Mouse (Mus musculus): ENCODE results near the gene Nmur1.
"Not testable (repeated sequence)": the region's sequence is repeated elsewhere in the genome, so short reads cannot be mapped to it uniquely, and the experiment has no call there.

Gene Nmur1

GRCm38 (mm10) chr1:86361852-86362615, 64.0 kb downstream of the Nmur1 start:
- in situ Hi-C loops (cut with MboI; ENCODE audit: low sequenced_read_pairs), result no loop called here

- in situ Hi-C loops (cut with MboI; ENCODE audit: low sequenced_read_pairs), result no loop called here
Measured at GRCm38 (mm10) chr1:86360441-86360840, 65.6 kb downstream of the Nmur1 start.

- in situ Hi-C loops (cut with MboI; ENCODE audit: low sequenced_read_pairs), result no loop called here
Measured at GRCm38 (mm10) chr1:86359798-86360179, 66.2 kb downstream of the Nmur1 start.

DNA sequence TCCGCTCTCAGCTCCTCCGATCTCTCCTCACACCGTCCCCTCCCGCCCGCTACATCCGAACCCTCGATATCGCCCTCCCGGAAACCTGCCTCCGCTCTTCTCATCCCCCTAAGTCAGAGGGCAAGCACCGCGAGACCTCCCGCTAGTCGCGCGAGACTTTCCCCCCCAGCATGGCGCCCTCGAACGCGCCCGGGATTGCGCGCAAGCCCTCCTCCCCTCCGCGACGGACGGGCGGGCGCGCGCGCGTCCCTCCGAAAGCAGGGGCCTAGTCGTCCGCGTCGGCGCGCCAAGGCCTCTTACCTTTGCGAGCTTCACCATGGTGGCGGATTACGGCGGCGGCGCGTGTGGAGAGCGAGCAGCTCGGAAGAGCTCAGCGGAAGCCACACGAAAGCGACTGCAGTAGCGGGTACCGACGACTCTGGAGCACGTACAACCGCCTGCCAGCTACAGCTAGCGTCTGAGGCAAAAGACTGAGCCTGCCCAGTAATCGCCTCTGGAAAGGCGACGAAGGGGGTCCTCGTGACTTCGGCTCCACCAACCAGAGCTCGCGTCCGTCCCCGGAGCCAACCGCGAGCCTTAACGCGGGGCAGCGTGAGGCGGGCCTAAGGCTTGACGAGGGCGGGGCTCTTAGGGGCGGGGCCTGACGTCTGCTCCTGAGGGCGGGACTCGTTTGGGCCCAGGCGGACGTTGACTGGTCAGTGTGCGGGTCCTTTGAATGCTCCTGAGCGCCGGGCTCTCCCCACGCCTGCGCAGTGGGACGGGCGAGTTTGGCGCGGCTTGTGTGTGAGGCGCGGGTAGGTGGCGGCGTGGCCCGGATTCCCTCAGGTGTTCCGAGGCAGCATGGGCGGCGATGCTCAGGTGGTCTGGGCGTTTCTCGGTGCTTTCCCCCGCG, 66.9 kb downstream of the Nmur1 start, which contains the start of gene Ncl:
Ncl (minus strand) TSS at position 495 of the 892 bp plus-strand sequence.
- in situ Hi-C loops (cut with MboI; ENCODE audit: low sequenced_read_pairs), result no loop called here

- in situ Hi-C loops (cut with MboI; ENCODE audit: low sequenced_read_pairs), result no loop called here
Measured at GRCm38 (mm10) chr1:86358229-86358905, 67.7 kb downstream of the Nmur1 start.

DNA sequence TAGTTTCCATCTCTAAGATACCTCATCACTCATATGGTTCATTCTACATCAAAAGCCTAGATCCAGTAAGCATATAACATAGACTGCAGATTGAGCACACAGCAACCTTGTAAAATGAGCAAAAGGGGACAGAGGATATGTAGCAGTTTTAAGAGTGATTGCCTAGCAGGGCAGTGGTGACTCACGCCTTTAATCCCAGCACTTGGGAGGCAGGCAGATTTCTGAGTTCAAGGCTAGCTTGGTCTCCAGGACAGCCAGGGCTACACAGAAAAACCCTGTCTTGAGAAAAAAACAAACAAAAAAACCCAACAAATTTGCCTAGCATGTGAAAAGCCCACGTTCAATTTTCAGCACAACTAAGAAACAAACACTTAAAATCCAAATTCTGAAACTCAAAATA, 71.8 kb downstream of the Nmur1 start:
- in situ Hi-C loops (cut with MboI; ENCODE audit: low sequenced_read_pairs), result no loop called here

- in situ Hi-C loops (cut with MboI; ENCODE audit: low sequenced_read_pairs), result no loop called here
Measured at GRCm38 (mm10) chr1:86350576-86350975, 75.5 kb downstream of the Nmur1 start.

GRCm38 (mm10) chr1:86349696-86350095, 76.3 kb downstream of the Nmur1 start:
- in situ Hi-C loops (cut with MboI; ENCODE audit: low sequenced_read_pairs), result no loop called here

- in situ Hi-C loops (cut with MboI; ENCODE audit: low sequenced_read_pairs), result no loop called here
Measured at GRCm38 (mm10) chr1:86349201-86349600, 76.8 kb downstream of the Nmur1 start.

DNA sequence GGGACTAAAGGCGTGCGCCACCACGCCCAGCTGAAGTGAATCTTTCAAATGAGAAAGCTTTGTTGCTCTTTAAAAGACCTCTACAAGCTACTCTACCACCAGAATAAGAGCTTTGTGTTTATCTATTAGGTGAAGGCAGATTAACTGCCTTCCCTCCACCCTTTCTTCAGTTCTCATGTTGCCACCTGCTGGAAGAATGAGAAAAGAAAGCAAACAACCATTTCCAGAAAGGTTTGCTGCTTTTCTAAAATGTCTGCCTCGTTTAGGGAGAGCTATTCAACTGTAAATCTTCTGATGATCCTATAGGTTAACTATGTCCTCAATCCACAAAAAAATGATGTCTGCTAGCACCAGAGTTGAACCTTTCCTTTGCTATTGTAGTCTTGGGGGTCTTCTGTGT, 77.2 kb downstream of the Nmur1 start:
- in situ Hi-C loops (cut with MboI; ENCODE audit: low sequenced_read_pairs), result no loop called here

DNA sequence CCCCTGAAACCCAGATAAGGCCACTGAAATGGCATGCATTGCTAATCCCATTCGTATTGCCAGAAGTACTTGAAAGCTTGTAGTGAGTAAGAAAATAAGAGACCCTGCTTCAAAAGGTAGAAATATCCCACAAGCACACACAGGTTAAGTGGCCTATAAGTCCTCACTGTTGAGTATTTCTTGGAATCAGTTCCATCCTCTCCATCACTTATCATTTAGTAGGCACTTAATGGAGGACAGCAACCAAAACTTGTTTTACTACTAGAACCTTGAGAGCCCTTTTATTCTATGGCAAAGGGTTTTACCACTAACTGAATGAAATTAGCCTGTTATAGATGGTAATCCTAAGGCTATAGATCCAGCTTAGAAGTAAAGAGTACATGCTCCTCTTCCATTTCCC, 77.9 kb downstream of the Nmur1 start:
- in situ Hi-C loops (cut with MboI; ENCODE audit: low sequenced_read_pairs), result no loop called here

DNA sequence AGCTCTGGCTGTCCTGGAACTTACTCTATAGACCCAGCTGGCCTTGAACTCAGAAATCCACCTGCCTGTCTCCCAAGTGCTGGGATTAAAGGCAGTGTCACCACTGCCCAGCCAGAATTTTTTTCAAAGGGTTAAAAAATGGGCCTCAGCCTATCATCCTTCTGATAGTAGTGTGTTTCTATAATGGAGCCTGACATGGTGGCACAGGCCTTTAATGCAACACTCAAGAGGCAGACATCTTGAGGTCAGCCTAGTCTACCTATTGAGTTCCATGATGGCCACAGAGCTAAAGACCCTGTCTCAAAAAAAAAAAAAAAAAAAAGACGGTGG, 78.3 kb downstream of the Nmur1 start:
- in situ Hi-C loops (cut with MboI; ENCODE audit: low sequenced_read_pairs), result no loop called here

GRCm38 (mm10) chr1:86346851-86347715, 78.9 kb downstream of the Nmur1 start:
- in situ Hi-C loops (cut with MboI; ENCODE audit: low sequenced_read_pairs), result no loop called here

DNA sequence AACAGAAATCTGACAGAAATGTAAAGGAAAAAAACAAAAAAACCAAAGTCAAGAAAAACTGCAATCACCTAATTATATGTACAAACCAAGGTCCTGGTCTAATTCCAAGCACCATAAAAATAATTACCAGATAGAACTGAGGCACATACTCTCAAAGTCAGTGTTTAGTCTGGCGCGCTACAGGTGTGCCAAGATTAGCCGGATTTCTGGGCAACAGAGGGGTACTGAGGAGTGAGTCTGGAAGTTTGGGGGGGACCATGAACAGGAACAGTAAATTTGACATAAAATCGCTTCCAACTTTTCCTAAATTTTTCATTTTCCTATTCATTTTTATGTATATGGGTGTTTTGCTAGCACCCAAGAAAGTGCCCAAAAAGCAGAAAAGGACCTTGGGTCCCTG, 80.1 kb downstream of the Nmur1 start:
- in situ Hi-C loops (cut with MboI; ENCODE audit: low sequenced_read_pairs), result no loop called here

DNA sequence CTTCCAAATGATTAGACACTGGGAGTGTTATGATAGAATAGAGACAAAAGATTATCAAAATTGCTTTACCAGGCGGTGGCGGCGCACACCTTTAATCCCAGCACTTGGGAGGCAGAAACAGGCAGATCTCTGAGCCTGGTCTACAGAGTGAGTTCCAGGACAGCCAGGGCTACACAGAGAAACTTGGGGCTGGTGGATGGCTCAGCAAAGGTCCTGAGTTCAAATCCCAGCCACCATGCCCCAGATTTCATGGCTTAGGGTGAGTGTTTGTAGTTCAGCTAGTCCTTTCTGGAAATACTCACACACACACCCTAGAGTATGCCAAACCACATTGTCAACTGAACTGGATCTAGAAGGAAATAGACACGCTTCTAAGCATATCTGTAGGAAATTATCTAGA, 81.0 kb downstream of the Nmur1 start:
- in situ Hi-C loops (cut with MboI; ENCODE audit: low sequenced_read_pairs), result no loop called here

DNA sequence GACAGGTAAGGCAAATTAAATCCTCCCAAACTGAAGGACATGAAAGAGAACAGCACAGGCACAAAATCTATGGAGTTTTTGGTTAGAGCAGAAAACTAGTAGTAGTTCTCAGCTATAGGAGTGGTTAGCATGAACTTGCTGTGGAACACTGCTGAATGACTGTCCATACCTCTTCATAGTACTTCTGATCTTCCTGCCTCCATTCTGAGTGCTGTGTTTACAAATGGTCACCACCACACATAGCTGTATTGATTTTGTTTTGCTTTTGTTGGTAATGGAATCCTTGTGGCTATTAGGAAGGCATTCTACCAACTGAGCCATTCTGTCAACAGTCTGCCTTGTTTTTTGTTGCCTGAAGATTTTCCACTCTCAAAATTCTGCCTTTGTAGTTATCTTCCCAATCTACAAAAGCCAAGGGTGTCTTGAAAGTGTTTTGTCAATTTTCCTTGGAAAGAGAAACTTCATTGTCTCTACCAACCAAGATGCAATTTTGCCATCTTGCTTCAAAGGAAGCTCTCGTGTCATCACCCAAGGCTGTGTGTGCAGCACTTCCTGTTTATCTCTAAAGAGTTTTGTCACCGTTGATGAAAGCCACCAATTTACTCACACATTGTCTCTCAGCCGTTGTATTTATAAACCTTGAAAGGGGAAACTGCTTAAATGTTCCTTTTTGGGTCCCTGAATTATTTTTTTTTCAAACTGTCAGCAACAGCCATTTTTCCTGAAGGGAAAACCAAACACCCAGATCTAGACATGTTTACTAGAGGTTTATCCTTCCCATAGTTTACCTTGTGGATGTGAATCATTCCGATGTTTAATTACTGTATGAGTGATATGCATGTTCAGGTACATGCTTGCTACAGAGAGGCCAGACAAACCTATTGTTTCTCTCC, 81.8 kb downstream of the Nmur1 start:
- in situ Hi-C loops (cut with MboI; ENCODE audit: low sequenced_read_pairs), result no loop called here

- in situ Hi-C loops (cut with MboI; ENCODE audit: low sequenced_read_pairs), result no loop called here
Measured at GRCm38 (mm10) chr1:86343087-86343645, 82.9 kb downstream of the Nmur1 start.

- in situ Hi-C loops (cut with MboI; ENCODE audit: low sequenced_read_pairs), result no loop called here
Measured at GRCm38 (mm10) chr1:86342371-86342770, 83.7 kb downstream of the Nmur1 start.

- in situ Hi-C loops (cut with MboI; ENCODE audit: low sequenced_read_pairs), result not testable (repeated sequence)
Measured at GRCm38 (mm10) chr1:86341096-86341495, 84.9 kb downstream of the Nmur1 start.
